Mouse (Mus musculus) macrophage (primary cell): ENCODE measurements around the gene Gm2115. TPM values are rescaled to one million over a fixed set of nuclear protein-coding genes. Genes with fewer than 3 reads are reported as not detected.
A peak's percentile ranks its signal among the peaks of the same experiment; 100 is the strongest.

Experiments
- H3K27ac ChIP-seq: fragments of 350-480 bp; formaldehyde crosslinking; 2 replicates; pipeline ENCODE4 v1.9.0; 2021
- H3K36me3 ChIP-seq: fragments of 350-480 bp; formaldehyde crosslinking; 2 replicates; pipeline ENCODE4 v1.9.0; 2021; ENCODE audit errors: inconsistent target
- H3K4me3 ChIP-seq: fragments of 350-480 bp; formaldehyde crosslinking; 2 replicates; pipeline ENCODE4 v1.9.0; 2021; ENCODE audit errors: inconsistent target
- H3K79me2 ChIP-seq: fragments of 350-480 bp; formaldehyde crosslinking; 2 replicates; pipeline ENCODE4 v1.9.0; 2021; ENCODE audit errors: inconsistent target
- WGBS: methylation state at CpG from one replicate; pipeline ENCODE4 v1.1.7; 2026; ENCODE audit warnings: inconsistent platforms; ENCODE audit not compliant: missing documents; 5-methylcytosine and 5-hydroxymethylcytosine counted together
- polyA plus RNA-seq: library from polyadenylated mRNA; stranded (reverse); fragments of 250-400 nt; gene quantifications from 3 replicates; pipeline ENCODE4 v1.2.4, GENCODE M21; 2018; ENCODE audit warnings: inconsistent platforms

The Gm2115 gene
- polyA plus RNA-seq, 1 experiment from 2014 or later = not detected

DNA sequence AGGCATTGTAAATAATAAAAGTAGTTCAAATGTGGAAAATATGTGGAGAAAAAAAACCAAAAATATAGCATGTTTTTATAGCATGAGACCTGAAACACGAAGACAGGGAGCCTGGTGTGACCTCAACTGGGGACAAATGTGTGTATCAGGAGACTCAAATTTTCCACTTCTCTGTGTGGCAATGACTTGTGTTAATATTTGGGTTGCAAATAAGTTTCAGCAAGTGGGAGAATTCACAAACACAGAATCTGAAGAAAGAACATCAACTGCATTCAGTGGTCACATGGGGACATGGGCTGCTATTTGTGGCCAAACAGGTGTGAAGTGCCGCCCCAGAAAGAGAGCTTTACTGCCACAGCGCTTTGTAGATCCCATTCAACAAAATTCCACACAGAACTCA is 67.9 kb downstream of the Gm2115 start:
- 97% methylated on average over 3 of the region's 3 CpGs for WGBS
- H3K27ac ChIP-seq = no peak overlapping the region

DNA sequence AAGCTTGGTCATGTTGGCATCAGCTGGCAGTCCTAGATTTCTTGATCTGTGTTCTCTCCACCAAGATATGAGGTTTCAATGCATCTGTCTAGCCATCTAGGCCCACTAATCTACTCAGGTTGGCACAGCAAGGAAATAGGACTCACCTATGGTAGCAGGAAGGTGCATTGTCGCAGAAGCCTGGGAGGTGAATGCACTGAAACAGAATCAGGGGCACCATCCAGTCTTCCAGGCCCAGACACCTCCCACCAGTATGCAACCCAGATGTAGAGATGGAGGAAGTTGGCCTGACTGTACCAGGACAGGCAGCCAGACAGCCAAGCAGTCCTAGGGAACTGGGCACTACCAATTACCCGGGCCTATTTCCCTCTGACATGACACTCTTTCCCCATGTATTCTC is 71.9 kb downstream of the Gm2115 start:
- Histone ChIP-seq H3K36me3 (no peaks in the 10 kb centered on the region), H3K27ac (no peak overlapping the region), H3K4me3 (no peak overlapping the region), H3K79me2 (no peaks in the 10 kb centered on the region)
- 90% methylated on average over 2 of the region's 2 CpGs for WGBS

More for the DNA sequence above, 67.9 kb downstream of the Gm2115 start:
- Histone ChIP-seq H3K4me3 (no peak overlapping the region), H3K36me3 (no peaks in the 10 kb centered on the region), H3K79me2 (no peaks in the 10 kb centered on the region)

DNA sequence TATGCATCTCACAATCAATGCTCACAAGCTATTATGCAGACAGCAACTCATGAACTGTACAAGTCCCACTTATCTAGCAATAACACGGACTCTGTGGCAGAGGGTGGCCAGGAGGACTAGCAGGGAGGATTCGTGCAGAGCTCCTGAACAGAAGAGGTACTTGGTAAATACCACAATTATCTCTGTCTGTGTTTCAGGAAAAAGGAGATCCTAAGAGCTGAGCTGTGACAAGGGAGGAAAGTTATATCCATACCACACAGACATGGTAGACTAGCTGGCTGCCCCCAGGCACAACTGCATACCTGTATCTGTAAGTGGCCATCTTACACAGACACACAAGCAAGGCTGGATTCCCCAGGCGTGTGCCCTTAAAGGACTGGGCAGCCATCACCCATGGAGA is 72.6 kb downstream of the Gm2115 start:
- no peaks in the 10 kb centered on the region for H3K79me2 ChIP-seq
- no peak overlapping the region for H3K4me3 ChIP-seq
- no peak overlapping the region for H3K27ac ChIP-seq
- WGBS = 94% methylated on average over 3 of the region's 3 CpGs
- H3K36me3 ChIP-seq = no peaks in the 10 kb centered on the region

DNA sequence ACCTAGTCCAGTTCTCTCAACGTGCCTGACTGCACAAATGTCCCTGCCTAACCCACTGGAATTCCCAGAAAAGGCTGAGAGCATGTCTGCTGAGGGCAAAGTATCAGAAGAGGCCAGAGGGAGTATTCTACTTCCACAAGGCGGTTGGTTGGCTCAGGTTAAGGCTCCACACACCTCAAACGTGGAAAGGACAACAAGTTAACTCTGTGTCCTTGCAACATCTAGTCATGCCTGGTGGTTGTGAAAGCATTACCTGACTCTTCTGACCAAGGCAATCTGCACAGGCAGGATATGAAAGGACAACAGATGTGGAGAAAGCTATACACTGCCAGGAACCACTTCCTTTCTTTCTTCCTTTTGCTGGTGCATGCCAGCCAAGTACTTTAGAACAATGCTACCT is 75.7 kb downstream of the Gm2115 start:
- Histone ChIP-seq H3K27ac (no peak overlapping the region), H3K79me2 (no peaks in the 10 kb centered on the region), H3K4me3 (no peak overlapping the region), H3K36me3 (no peaks in the 10 kb centered on the region)
- WGBS = 40% methylated on average over 3 of the region's 3 CpGs

DNA sequence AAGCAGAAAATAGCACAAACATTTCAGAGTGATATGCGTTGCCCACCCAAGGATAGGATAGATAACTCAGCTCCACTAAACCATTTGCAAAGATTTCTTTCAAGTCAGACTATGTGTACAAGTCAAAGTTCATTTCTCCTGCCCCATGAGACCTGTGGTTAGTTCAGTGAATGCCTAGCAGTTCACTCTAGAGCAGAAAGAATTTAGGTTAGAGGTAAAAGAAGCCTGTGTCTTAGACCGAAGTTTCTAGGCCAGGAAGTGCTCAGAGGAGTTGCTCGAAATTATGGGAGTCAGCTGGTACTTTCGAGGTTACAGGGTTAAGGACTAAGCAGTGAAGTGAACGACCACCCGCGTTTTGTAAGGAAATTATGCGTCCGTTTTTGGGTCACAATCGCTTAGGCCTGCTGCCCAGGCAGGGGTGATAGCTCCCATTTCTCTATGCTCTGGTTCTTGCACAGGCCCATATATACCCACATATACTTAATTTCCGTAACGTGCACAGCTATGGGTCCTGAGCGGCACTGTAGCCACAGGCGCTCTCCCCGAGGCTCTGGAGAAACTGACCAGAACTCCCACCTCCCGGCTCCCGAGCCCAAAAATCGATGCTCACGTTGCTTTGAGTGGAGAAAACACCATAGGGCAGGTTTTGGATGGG is 76.4 kb downstream of the Gm2115 start:
- Histone ChIP-seq H3K36me3 (no peaks in the 10 kb centered on the region), H3K79me2 (no peaks in the 10 kb centered on the region), H3K27ac (no peak overlapping the region), H3K4me3 (peak overlapping the region; percentile 48)
- WGBS = 19% methylated on average over 19 of the region's 19 CpGs

DNA sequence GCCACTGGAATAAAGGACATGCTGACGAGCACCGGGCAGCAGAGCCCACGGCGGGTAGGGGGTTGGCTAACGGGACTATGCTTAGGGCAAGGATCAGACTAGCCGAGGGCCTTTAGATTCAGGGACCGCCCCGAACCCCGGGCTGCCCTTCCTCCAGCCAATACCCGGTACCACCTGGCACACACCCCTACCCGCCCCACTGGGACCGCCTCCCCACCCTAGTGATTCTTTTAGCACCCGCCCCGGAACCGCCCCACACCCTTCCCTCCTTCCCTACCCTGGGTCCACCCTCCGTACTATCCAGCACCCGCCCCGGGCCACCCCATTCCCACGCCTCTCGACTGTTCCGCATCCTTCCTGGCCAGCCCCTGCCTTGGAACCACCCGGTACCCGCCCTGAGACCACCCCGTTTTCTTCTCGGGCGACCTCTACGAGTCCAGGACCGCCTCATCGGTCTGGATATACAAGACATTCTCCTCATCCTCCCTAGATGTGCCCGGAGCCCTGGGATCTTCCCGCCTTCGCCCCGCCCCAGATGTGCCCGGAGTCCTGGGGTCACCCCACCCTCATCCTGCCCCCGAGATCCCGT is 77.0 kb downstream of the Gm2115 start:
- no peaks in the 10 kb centered on the region for H3K79me2 ChIP-seq
- H3K4me3 ChIP-seq = peak overlapping the region; percentile 48
- no peaks in the 10 kb centered on the region for H3K36me3 ChIP-seq
- WGBS = 3% methylated on average over 32 of the region's 36 CpGs
- no peak overlapping the region for H3K27ac ChIP-seq

DNA sequence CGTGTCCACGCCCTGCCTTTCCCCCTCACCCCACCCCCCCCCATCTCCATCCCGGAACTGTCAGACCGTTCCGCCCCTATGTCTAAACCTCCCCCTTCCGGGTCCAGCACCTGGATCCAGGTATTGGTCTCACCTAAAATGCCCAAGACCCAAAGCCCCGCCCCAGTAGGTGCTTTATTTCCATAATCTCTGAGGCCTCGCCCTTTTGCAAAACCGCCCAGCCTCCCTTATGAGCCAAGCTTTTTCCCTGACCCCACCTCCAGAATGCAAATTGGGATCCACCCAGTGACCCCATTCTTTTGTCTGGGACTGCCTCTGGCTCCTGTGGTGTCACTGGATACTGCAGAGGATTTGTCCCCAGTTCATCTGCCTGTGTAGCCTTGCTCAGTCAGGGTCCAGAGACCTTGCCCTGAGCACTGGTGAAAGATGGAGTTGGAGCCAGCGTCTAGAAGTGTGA is 77.6 kb downstream of the Gm2115 start, which contains the start of gene Fah:
Gene Fah (minus strand): TSS at position 430 of the 457 bp plus-strand sequence.
- H3K27ac ChIP-seq = no peak within 1 kb of the TSS
- no peaks in the 10 kb centered on the region for H3K36me3 ChIP-seq
- peak within 1 kb of the TSS; percentile 48 for H3K4me3 ChIP-seq
- 34% methylated on average over 7 of the region's 10 CpGs for WGBS
- no peaks in the 10 kb centered on the region for H3K79me2 ChIP-seq

DNA sequence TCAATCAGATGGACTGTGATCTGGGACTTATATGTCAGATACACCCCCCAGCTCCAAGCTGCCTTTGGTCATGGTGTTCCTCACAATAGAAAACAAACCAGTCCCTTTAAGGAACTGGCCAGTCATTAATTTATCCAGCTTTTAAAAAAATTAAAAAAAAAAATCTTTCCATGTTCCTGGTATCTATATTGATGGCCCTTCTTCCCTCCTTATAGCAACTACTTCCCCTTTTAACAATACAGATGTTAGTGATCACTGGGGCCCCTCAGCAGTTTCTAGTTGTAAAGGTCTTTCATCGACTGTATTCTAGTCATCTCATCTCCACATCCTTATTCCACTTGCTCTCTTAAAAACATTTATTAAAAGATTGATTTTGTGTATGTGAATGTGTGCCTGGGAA is 82.9 kb downstream of the Gm2115 start:
- H3K79me2 ChIP-seq = no peaks in the 10 kb centered on the region
- WGBS = 9% methylated on average over 1 of the region's 1 CpGs
- H3K36me3 ChIP-seq = no peaks in the 10 kb centered on the region
- H3K27ac ChIP-seq = peak overlapping the region; percentile 49
- H3K4me3 ChIP-seq = no peak overlapping the region

DNA sequence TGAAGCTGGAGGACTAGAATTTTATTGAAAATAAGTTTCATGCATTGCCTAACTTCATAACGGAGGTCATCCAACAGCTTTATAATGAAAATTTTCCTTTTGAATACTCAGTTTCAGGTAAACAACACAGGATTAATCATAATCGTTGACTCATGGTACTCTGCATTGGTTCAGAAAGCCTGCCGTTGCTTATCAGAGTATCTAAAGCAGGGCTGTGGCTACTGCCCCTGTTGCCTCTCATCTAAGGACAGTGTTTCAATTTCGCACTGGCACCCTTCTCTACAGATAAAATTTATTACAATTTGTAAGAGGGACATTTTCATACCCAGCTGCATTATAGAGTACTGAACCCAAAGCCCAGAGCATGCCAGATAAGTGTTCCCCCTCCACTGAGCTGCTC is 83.7 kb downstream of the Gm2115 start:
- no peak overlapping the region for H3K4me3 ChIP-seq
- 19% methylated on average over 4 of the region's 4 CpGs for WGBS
- peak overlapping the region; percentile 49 for H3K27ac ChIP-seq
- no peaks in the 10 kb centered on the region for H3K36me3 ChIP-seq
- no peaks in the 10 kb centered on the region for H3K79me2 ChIP-seq

DNA sequence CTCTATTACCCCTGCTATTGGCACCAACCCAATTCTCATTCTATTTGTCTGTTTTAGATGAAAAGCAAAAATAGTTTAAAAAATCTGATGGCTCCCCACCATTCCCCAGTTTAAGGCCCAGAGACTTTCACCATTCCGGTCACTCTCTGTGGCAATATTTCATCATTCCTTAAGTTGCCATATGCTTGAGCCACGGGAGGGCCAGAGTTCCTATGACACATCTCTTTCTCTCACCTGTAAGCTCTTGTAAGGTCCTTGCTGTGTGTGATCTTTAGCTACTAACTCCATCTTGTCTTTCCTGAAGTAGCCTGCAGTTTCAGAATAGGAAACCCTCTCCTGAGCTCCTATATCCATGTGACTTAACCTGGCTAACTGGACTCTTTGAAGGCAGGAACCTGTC is 90.2 kb downstream of the Gm2115 start:
- Histone ChIP-seq H3K79me2 (no peaks in the 10 kb centered on the region), H3K36me3 (no peaks in the 10 kb centered on the region; the same call in 1 of the 2 replicates), H3K4me3 (no peak overlapping the region), H3K27ac (no peak overlapping the region)
- 90% methylated on average over 2 of the region's 2 CpGs for WGBS

DNA sequence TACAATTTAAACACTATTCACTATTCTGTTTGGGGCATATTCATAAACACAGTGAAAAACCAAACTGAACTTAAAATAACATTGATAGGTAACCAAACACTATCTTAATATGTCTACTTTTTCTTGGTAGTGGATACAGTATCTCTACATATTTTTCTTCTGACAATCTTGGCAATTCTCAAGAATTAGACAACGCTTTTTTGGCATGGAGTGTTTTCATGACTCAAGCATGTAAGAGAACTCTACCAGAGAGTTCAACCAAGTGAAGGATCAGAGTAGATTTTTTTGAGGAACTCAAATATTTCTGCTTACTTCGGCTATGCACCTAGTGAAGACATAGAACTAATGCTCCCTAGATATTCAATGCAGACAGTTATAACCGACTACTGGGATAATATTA is 92.2 kb downstream of the Gm2115 start:
- 93% methylated on average over 3 of the region's 3 CpGs for WGBS
- Histone ChIP-seq H3K79me2 (no peaks in the 10 kb centered on the region), H3K4me3 (no peak overlapping the region), H3K27ac (no peak overlapping the region), H3K36me3 (peaks cover 4% of the 10 kb centered on the region; the same call in 1 of the 2 replicates)

DNA sequence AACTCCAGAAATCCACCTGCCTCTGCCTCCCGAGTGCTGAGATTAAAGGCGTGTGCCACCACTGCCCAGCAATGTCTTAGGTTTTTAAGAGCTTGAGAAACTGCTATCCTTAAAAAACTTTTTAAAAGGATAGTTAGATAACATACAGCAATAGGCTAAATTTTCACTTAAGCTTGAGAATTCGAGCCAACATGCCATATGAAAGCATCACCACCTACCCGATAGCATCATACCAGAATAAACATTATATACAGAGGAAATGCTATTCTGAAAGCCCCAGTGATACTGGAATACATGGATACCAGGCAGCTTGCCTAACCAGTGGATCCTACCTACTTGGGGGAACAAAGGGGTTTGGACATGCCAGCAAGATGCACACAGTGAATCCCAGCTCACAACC is 95.0 kb downstream of the Gm2115 start:
- H3K27ac ChIP-seq = no peak overlapping the region
- H3K4me3 ChIP-seq = no peak overlapping the region
- WGBS = 91% methylated on average over 4 of the region's 4 CpGs
- no peaks in the 10 kb centered on the region for H3K79me2 ChIP-seq
- H3K36me3 ChIP-seq = peaks cover 4% of the 10 kb centered on the region; the same call in 1 of the 2 replicates

DNA sequence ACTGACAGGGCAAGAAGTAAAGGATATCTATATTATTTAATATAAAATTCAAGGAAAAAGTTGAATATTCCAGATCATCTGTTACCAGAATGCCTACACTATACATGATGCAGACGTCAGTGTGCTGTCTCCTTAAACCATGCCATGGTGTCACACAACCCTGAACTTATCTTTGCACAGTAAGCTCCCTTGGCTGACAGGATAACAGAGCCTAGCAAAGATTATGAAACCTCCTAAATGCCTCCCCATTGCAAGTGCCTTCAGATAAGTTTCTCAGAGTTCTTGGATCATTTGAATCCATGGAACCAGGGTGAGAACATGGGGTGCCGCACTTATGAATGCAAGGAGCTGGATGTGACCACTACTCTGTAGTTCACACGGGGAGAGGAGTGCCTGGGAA is 103.1 kb downstream of the Gm2115 start:
- H3K79me2 ChIP-seq = peaks cover 29% of the 10 kb centered on the region
- 97% methylated on average over 3 of the region's 3 CpGs for WGBS
- H3K36me3 ChIP-seq = peaks cover 38% of the 10 kb centered on the region
- no peak overlapping the region for H3K27ac ChIP-seq
- H3K4me3 ChIP-seq = no peak overlapping the region
